8 mouse cellular contexts compared by ENCODE assay signal in the genomic region with DNA sequence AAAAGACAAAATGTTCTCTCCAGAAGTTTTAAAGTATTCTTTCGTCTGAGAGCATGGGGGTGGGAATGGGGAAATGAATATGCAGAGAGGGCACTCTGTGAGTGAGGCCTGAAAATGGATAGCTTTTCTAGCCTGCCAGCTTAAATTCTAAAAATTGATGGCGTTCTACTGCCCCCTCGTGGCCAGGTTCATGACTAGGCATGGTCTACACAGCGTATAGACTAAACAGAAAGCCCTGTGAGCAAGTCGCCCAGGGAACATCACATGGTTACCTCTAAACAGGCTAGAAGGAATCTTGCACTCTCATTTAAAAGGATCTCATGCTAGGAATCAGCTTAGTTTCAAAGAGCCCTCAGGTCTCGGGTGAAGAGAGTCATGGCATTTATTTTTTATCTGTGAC. TPM values are rescaled to one million over a fixed set of nuclear protein-coding genes. Genes with fewer than 3 reads are reported as not detected.
DNase-seq lines count a peak whose midpoint lies in the region; ATAC-seq lines count a peak whose summit lies in the region.

No protein-coding gene starts in this region.

- peak; percentile 64 for ATAC-seq in kidney, embryonic 16.5 days (ENCODE audit: low FRiP score, low TSS enrichment)

- no peak overlapping the region for H3K4me2 ChIP-seq in kidney, embryonic 16.5 days (replicated peaks; ENCODE audit: low read depth, low read length)

- H3K4me1 ChIP-seq in kidney, embryonic 16.5 days (ENCODE audit: insufficient read depth, low read length), result peaks cover 24% of the 10 kb centered on the region

- H3K4me3 ChIP-seq in kidney, embryonic 16.5 days (ENCODE audit: low read length), result no peak overlapping the region

- no peaks in the 10 kb centered on the region for H3K9me3 ChIP-seq in kidney, embryonic 16.5 days (ENCODE audit: low read length)

- 7% methylated on average over 6 of the region's 6 CpGs for WGBS in kidney, embryonic 16.5 days

- DNase-seq in 416B (ENCODE audit: low read depth) (peak; percentile 79), liver (peak; percentile 80)
- peak; percentile 90 for DNase-seq in adrenal gland, postnatal 10 days
- DNase-seq in embryo, embryonic 11.5 days (ENCODE audit: low read depth, low spot score), result peak; percentile 79
- peak; percentile 71 for DNase-seq in heart, adult 8-10 months (ENCODE audit: low spot score)
- peak; percentile 86 for DNase-seq in naive thymus-derived CD4-positive, alpha-beta T cell, adult 2 months (ENCODE audit: low read depth)
- DNase-seq in spleen, postnatal 4 days (ENCODE audit: low spot score in 2 of 2), result peak; percentile 74 to 91

- H3K9ac ChIP-seq in kidney, embryonic 16.5 days (replicated peaks; ENCODE audit: low read length), result no peak overlapping the region

- no peak overlapping the region for H3K27ac ChIP-seq in kidney, embryonic 16.5 days (ENCODE audit: low read length)

- no peaks in the 10 kb centered on the region for H3K36me3 ChIP-seq in kidney, embryonic 16.5 days (ENCODE audit: insufficient read depth, low read length)

- H3K27me3 ChIP-seq in kidney, embryonic 16.5 days (ENCODE audit: insufficient read depth, low read length), result no peaks in the 10 kb centered on the region

RNA-seq across cellular contexts. Expression of gene Ddx25, which starts 16.8 kb away (rescaled TPM):
- total RNA-seq in adrenal gland, postnatal 10 days (2021), result under 1 TPM; 0.75 to 0.85 TPM
- total RNA-seq in heart, adult 8-10 months (2022), result under 1 TPM in 1 of 4 experiments, not detected in 3; 0.03 TPM
- polyA plus RNA-seq in kidney, embryonic 16.5 days (2015; fragmentation: Nextera tagmentation; extraction: Ambion mirVana), result 2.3 TPM in 2 replicates

RNA-seq across cellular contexts. Expression of gene Pus3, which starts 16.9 kb away (rescaled TPM):
- 10 to 100 TPM; 12.3 to 16.3 TPM for total RNA-seq in adrenal gland, postnatal 10 days (2021)
- 1 to 10 TPM; 5.1 to 6.3 (median 5.7) TPM for total RNA-seq in heart, adult 8-10 months (2022)
- polyA plus RNA-seq in kidney, embryonic 16.5 days (2015; fragmentation: Nextera tagmentation; extraction: Ambion mirVana), result 20.6 and 24.0 TPM in 2 replicates

RNA-seq across cellular contexts. Expression of gene Gm1113, which starts 23.4 kb away (rescaled TPM):
- total RNA-seq in adrenal gland, postnatal 10 days (2021), result not detected
- total RNA-seq in heart, adult 8-10 months (2022), result not detected
- polyA plus RNA-seq in kidney, embryonic 16.5 days (2015; fragmentation: Nextera tagmentation; extraction: Ambion mirVana), result not detected in 2 replicates

RNA-seq across cellular contexts. Expression of gene Pate2, which starts 28.6 kb away (rescaled TPM):
- total RNA-seq in adrenal gland, postnatal 10 days (2021), result under 1 TPM in 1 of 2 experiments, not detected in 1; 0.79 TPM
- total RNA-seq in heart, adult 8-10 months (2022), result not detected
- polyA plus RNA-seq in kidney, embryonic 16.5 days (2015; fragmentation: Nextera tagmentation; extraction: Ambion mirVana), result 0.57 and 0.84 TPM in 2 replicates

RNA-seq across cellular contexts. Expression of gene Hyls1, which starts 28.7 kb away (rescaled TPM):
- 1 to 10 TPM; 3.3 to 5.0 TPM for total RNA-seq in adrenal gland, postnatal 10 days (2021)
- total RNA-seq in heart, adult 8-10 months (2022), result 1 to 10 TPM; 1.2 to 2.8 (median 2.0) TPM
- 15.3 and 16.4 TPM in 2 replicates for polyA plus RNA-seq in kidney, embryonic 16.5 days (2015; fragmentation: Nextera tagmentation; extraction: Ambion mirVana)
